Mouse (Mus musculus): Measurements from ENCODE around the gene Tnip1. TPM values are rescaled to one million over a fixed set of nuclear protein-coding genes. Genes with fewer than 3 reads are reported as not detected.

Tnip1 gene
- polyA plus RNA-seq, 1 experiment from 2014 or later = 13.2 TPM

DNA sequence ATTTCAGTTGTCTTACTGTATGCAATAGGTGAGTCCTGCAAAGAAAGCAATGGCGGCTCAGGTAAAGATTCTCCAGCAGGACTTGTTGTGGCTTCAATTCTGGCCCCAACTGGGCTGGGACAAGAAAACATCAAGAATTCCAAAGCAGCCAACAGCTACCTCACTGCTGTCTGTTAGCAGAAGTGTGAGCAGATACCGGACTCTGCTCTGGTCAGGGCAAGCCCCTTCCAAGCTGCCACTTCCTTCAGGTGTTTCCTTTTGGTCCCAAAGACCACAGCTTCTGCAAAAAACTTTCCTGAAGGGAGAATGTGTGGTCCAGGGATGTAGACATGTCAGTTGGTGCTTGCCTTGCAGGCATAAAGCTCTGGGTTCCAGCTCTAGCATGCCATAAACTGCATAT lies 13.0 kb upstream of the Tnip1 start:
- Histone ChIP-seq H3K9me3 (ENCODE audit: control insufficient read depth, low read length) (no peaks in the 10 kb centered on the region), H3K27ac (ENCODE audit: low read depth, low read length) (no peak overlapping the region), H3K9ac (ENCODE audit: low read length) (no peak overlapping the region), H3K4me3 (ENCODE audit: low read depth, low read length) (no peak overlapping the region), H3K36me3 (ENCODE audit: control insufficient read depth, insufficient read depth, low read length) (no peaks in the 10 kb centered on the region), H3K27me3 (ENCODE audit: control insufficient read depth, insufficient read depth, low read length) (no peaks in the 10 kb centered on the region), H3K4me1 (ENCODE audit: control insufficient read depth, insufficient read depth, low read length) (peaks cover 5% of the 10 kb centered on the region; the same call in 1 of the 2 replicates), H3K4me2 (ENCODE audit: low read depth) (no peak overlapping the region)
- ATAC-seq (ENCODE audit: insufficient read depth, low FRiP score, low TSS enrichment) (no peak), DNase-seq (ENCODE audit: low spot score) (no peak)
- 94% methylated on average over 2 of the region's 2 CpGs for WGBS

DNA sequence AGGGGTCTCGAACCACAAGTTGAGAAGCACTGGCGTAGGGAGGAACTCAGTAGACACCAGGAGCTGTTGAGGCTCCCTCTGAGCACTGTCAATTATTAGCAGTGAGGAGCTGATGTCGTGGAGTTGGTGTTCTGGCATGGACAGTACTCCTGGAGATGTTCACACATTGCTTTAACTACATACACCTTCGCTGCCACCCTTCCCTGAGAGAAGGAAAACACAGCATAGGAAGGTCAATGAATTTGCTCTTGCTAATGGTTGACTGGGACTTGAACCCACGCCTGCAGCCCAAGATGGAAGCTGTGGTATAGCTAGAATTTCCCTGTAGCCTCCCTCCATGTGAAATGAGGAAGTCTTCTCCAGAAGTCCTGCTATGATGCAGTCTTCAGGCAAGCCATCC lies 12.6 kb upstream of the Tnip1 start:
- ATAC-seq (ENCODE audit: insufficient read depth, low FRiP score, low TSS enrichment) (no peak), DNase-seq (ENCODE audit: low spot score) (no peak)
- H3K9me3 ChIP-seq (ENCODE audit: control insufficient read depth, low read length) = no peaks in the 10 kb centered on the region
- no peaks in the 10 kb centered on the region for H3K27me3 ChIP-seq (ENCODE audit: control insufficient read depth, insufficient read depth, low read length)
- H3K4me1 ChIP-seq (ENCODE audit: control insufficient read depth, insufficient read depth, low read length) = peaks cover 5% of the 10 kb centered on the region; the same call in 1 of the 2 replicates
- no peak overlapping the region for H3K4me3 ChIP-seq (ENCODE audit: low read depth, low read length)
- H3K27ac ChIP-seq (ENCODE audit: low read depth, low read length) = no peak overlapping the region
- no peak overlapping the region for H3K4me2 ChIP-seq (ENCODE audit: low read depth)
- no peak overlapping the region for H3K9ac ChIP-seq (ENCODE audit: low read length)
- H3K36me3 ChIP-seq (ENCODE audit: control insufficient read depth, insufficient read depth, low read length) = no peaks in the 10 kb centered on the region
- 88% methylated on average over 5 of the region's 5 CpGs for WGBS

DNA sequence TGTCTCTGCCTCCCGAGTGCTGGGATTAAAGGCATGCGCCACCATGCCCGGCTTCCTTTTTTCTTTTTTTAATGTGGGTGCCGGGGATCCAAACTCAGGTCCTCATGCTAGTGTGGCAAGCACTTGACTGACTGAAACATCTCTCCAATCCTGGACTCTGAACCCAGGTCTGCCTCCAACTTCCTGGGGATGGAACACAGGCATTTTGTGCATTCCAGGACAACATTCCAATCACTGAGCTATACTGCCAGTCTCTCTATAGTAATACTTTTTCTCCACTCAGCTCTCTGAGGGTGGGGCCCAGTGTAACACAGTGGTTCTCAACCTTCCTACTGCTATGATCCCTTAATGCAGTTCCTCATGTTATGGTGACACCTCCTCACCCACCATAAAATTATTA lies 11.9 kb upstream of the Tnip1 start:
- Histone ChIP-seq H3K36me3 (ENCODE audit: control insufficient read depth, insufficient read depth, low read length) (no peaks in the 10 kb centered on the region), H3K27ac (ENCODE audit: low read depth, low read length) (no peak overlapping the region), H3K4me1 (ENCODE audit: control insufficient read depth, insufficient read depth, low read length) (peaks cover 5% of the 10 kb centered on the region; the same call in 1 of the 2 replicates), H3K27me3 (ENCODE audit: control insufficient read depth, insufficient read depth, low read length) (no peaks in the 10 kb centered on the region), H3K4me2 (ENCODE audit: low read depth) (no peak overlapping the region), H3K9ac (ENCODE audit: low read length) (no peak overlapping the region), H3K9me3 (ENCODE audit: control insufficient read depth, low read length) (no peaks in the 10 kb centered on the region), H3K4me3 (ENCODE audit: low read depth, low read length) (no peak overlapping the region)
- 89% methylated on average over 4 of the region's 4 CpGs for WGBS
- ATAC-seq (ENCODE audit: insufficient read depth, low FRiP score, low TSS enrichment) (no peak), DNase-seq (ENCODE audit: low spot score) (no peak)

DNA sequence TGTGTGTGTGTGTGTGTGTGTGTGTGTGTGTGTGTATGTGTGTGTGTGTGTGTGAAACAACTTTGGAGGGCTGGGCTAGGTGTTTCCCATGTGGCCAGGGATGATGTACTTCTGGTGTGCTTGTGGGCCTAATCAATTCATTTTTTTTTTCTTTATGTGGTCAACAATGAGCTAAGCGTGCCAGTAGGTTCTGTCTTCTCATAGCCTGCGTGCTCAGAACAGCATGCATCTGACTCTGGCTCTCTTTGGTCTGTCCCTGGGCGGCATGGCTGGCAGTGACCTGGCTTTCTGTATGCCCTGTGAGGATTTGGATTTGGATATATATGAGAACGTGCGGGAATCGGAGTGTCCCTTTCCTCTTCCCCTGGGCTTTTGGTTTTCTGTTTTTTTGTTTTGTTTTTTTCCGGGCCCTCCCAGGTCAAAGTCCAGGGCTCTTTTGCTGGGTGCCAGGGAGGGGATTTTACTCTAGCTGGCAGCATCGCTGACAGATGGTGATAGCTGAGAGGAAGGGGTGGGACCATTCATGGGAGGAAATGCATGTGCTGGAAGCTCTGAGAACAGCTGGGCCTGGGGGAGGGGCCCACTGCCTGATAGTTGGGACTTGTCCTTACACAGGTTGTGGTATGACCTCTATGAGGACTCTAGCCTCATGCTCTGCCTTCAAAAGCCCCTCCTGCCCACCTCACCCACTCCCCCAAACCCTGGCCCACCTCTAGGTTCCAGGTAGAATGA lies 10.9 kb upstream of the Tnip1 start:
- Histone ChIP-seq H3K4me1 (ENCODE audit: control insufficient read depth, insufficient read depth, low read length) (peaks cover 5% of the 10 kb centered on the region; the same call in 1 of the 2 replicates), H3K9ac (ENCODE audit: low read length) (no peak overlapping the region), H3K4me2 (ENCODE audit: low read depth) (no peak overlapping the region), H3K27ac (ENCODE audit: low read depth, low read length) (no peak overlapping the region), H3K36me3 (ENCODE audit: control insufficient read depth, insufficient read depth, low read length) (no peaks in the 10 kb centered on the region), H3K9me3 (ENCODE audit: control insufficient read depth, low read length) (no peaks in the 10 kb centered on the region), H3K27me3 (ENCODE audit: control insufficient read depth, insufficient read depth, low read length) (no peaks in the 10 kb centered on the region), H3K4me3 (ENCODE audit: low read depth, low read length) (no peak overlapping the region)
- DNase-seq (ENCODE audit: low spot score) = peak; percentile 57
- 61% methylated on average over 8 of the region's 8 CpGs for WGBS
- ATAC-seq (ENCODE audit: insufficient read depth, low FRiP score, low TSS enrichment) = no peak

DNA sequence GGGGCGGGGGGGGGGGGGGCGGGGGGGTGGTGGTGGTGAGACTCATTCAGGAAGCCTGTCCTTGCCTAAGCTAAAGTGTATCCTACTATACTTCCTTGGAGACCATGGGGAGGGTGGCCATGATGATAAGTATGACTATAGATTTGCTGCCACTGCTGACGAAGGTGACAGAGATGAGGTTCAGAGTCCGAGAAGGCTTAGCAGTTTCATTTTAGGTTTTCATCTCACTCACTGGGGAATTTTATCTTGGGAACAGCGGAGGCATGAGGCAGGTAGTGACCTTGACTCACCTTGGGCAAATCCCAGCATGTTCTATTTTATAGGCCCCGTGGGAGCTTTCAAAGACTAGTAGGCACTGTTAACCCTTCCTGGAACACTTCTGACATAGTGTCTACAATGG lies 10.1 kb upstream of the Tnip1 start:
- Histone ChIP-seq H3K4me1 (ENCODE audit: control insufficient read depth, insufficient read depth, low read length) (peaks cover 5% of the 10 kb centered on the region; the same call in 1 of the 2 replicates), H3K4me3 (ENCODE audit: low read depth, low read length) (no peak overlapping the region), H3K36me3 (ENCODE audit: control insufficient read depth, insufficient read depth, low read length) (no peaks in the 10 kb centered on the region), H3K9me3 (ENCODE audit: control insufficient read depth, low read length) (no peaks in the 10 kb centered on the region), H3K27ac (ENCODE audit: low read depth, low read length) (no peak overlapping the region), H3K27me3 (ENCODE audit: control insufficient read depth, insufficient read depth, low read length) (no peaks in the 10 kb centered on the region), H3K4me2 (ENCODE audit: low read depth) (no peak overlapping the region), H3K9ac (ENCODE audit: low read length) (no peak overlapping the region)
- no peak for ATAC-seq (ENCODE audit: insufficient read depth, low FRiP score, low TSS enrichment)
- 63% methylated on average over 6 of the region's 6 CpGs for WGBS
- no peak for DNase-seq (ENCODE audit: low spot score)

DNA sequence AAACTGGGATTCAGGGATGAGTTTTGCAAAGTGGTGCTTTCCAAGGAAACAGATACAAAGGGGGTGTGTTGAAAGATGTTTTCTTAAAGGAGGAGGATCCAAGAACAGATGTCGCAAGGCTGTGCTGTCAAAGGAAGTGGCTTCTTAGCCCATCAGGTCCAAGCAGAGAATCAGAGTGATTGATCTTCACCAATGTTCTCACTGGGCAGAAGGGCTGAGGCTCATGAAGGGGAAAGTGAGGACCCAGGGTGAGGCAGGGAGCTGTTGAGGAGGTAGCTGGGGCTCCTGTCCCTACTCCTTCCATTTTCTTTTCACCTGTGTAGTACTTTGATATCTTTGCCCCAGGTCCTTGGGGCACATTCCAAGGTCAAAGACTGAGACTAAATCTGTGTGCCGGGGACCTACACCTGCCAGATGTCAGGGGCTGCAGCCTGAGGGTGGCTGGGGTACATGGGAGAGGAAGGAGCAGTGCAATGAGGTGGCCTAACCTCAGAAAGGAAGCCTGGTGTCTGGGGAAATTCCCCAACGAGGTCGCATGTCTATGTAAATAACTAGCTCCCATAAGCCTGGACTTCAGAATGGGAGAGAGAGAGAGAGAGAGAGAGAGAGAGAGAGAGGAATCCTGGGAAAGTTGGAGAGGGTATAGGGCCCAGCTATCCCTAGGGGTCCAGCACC lies 9.5 kb upstream of the Tnip1 start:
- no peak overlapping the region for H3K9ac ChIP-seq (ENCODE audit: low read length)
- DNase-seq (ENCODE audit: low spot score) (no peak), ATAC-seq (ENCODE audit: insufficient read depth, low FRiP score, low TSS enrichment) (no peak)
- WGBS = 52% methylated on average over 4 of the region's 4 CpGs
- H3K27ac ChIP-seq (ENCODE audit: low read depth, low read length) = no peak overlapping the region
- no peaks in the 10 kb centered on the region for H3K27me3 ChIP-seq (ENCODE audit: control insufficient read depth, insufficient read depth, low read length)
- no peak overlapping the region for H3K4me2 ChIP-seq (ENCODE audit: low read depth)
- peaks cover 5% of the 10 kb centered on the region; the same call in 1 of the 2 replicates for H3K4me1 ChIP-seq (ENCODE audit: control insufficient read depth, insufficient read depth, low read length)
- no peaks in the 10 kb centered on the region for H3K36me3 ChIP-seq (ENCODE audit: control insufficient read depth, insufficient read depth, low read length)
- no peak overlapping the region for H3K4me3 ChIP-seq (ENCODE audit: low read depth, low read length)
- no peaks in the 10 kb centered on the region for H3K9me3 ChIP-seq (ENCODE audit: control insufficient read depth, low read length)

DNA sequence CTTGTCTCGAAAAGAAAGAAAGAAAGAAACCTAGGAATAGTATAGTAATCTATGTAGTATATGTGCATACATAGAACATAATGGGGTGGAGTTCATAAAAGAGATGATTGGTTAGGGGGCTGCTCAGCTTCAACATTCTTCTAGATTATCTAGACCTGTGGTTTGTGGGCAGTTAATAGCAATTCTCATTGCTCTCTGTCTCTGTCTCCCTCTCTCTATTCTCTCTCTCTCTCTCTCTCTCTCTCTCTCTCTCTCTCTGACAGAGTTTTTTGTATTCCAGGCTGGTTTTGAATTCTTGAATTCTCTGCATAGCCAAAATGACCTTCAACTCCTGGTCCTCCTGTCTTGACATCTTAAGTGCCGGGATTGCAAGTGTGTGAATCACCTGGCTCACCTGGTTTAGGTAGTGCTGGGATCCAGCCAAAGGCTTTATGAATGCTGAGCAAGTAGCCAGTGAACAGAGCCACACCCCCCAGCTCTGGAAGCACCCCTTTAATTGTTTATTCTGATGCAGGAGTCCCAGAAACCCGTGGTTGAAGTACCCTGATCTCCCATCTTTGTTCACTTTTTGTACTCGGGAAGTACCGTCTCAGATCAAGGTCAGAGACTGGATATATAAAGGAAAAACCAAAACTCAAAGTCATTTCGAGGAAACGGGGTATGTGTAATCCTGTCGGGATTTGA lies 8.8 kb upstream of the Tnip1 start:
- no peak for DNase-seq (ENCODE audit: low spot score)

DNA sequence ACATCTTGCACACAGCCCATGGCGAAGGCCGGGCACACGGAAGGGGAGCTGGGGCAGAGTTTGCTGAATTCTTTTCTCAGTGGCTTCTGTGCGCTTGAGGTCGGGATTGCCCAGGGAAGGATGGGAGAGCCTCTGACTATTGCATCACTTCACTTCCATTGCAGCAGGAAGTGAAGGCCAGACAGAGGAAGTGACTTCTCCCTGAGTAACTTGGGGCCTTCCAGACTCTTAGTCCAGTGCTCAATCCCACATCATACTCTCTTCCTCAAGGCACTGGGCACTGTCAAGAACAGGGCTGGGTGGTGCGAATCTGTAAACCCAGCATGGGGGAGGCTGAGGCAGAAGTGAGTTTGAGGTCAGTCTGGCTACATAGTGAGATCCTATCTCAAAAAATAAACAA lies 2.5 kb upstream of the Tnip1 start:
- Histone ChIP-seq H3K4me3 (ENCODE audit: low read depth, low read length) (no peak overlapping the region), H3K4me2 (ENCODE audit: low read depth) (no peak overlapping the region), H3K9ac (ENCODE audit: low read length) (no peak overlapping the region), H3K4me1 (ENCODE audit: control insufficient read depth, insufficient read depth, low read length) (no peaks in the 10 kb centered on the region), H3K27me3 (ENCODE audit: control insufficient read depth, insufficient read depth, low read length) (no peaks in the 10 kb centered on the region), H3K36me3 (ENCODE audit: control insufficient read depth, insufficient read depth, low read length) (no peaks in the 10 kb centered on the region), H3K9me3 (ENCODE audit: control insufficient read depth, low read length) (no peaks in the 10 kb centered on the region), H3K27ac (ENCODE audit: low read depth, low read length) (no peak overlapping the region)
- WGBS = 86% methylated on average over 6 of the region's 6 CpGs
- ATAC-seq (ENCODE audit: insufficient read depth, low FRiP score, low TSS enrichment) = no peak
- DNase-seq (ENCODE audit: low spot score) = no peak

More for the DNA sequence above, 8.8 kb upstream of the Tnip1 start:
- 80% methylated on average over 8 of the region's 8 CpGs for WGBS
- H3K27me3 ChIP-seq (ENCODE audit: control insufficient read depth, insufficient read depth, low read length) = no peaks in the 10 kb centered on the region
- no peak overlapping the region for H3K4me3 ChIP-seq (ENCODE audit: low read depth, low read length)
- H3K27ac ChIP-seq (ENCODE audit: low read depth, low read length) = no peak overlapping the region
- peaks cover 5% of the 10 kb centered on the region; the same call in 1 of the 2 replicates for H3K4me1 ChIP-seq (ENCODE audit: control insufficient read depth, insufficient read depth, low read length)
- H3K9me3 ChIP-seq (ENCODE audit: control insufficient read depth, low read length) = no peaks in the 10 kb centered on the region
- no peaks in the 10 kb centered on the region for H3K36me3 ChIP-seq (ENCODE audit: control insufficient read depth, insufficient read depth, low read length)
- H3K4me2 ChIP-seq (ENCODE audit: low read depth) = no peak overlapping the region
- ATAC-seq (ENCODE audit: insufficient read depth, low FRiP score, low TSS enrichment) = no peak
- H3K9ac ChIP-seq (ENCODE audit: low read length) = no peak overlapping the region

Data from neural tube, embryonic 11.5 days (tissue).